Mouse (Mus musculus) urinary bladder, adult 2 months (tissue): ENCODE results near the gene Ttc8. TPM values are rescaled to one million over a fixed set of nuclear protein-coding genes. Genes with fewer than 3 reads are reported as not detected.

Source experiments
- DNase-seq: peaks from one replicate; pipeline ENCODE4 v3.0.0; 2022; ENCODE audit warnings: low spot score
- polyA plus RNA-seq: library from polyadenylated mRNA; depleted of rRNA; stranded (reverse); fragments of >200 nt; gene quantifications from 2 replicates; pipeline ENCODE4 v1.2.3, GENCODE M21; 2012

The Ttc8 gene
- polyA plus RNA-seq, 1 experiment = 35.1 TPM

DNA sequence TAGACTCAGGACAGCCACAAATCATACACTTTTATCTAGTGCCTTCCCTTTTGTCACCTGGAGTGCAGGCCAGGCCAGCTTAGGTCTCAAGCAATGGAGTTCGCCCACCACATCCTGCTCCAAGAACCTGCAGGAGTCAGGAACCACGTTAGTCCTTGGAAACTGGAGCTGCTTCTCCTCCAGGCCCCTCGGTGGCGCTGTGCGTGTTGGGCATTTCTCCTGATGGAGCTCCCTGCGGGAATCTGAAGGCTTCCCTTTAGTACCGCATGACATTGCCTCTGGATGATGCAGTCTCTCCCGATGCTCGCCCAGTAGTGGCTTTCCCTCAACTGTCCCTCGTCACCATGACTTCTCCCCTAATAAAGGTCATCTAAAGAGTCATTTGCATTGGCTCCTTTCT is 53.1 kb downstream of the Ttc8 start:
- DNase-seq = no peak

DNA sequence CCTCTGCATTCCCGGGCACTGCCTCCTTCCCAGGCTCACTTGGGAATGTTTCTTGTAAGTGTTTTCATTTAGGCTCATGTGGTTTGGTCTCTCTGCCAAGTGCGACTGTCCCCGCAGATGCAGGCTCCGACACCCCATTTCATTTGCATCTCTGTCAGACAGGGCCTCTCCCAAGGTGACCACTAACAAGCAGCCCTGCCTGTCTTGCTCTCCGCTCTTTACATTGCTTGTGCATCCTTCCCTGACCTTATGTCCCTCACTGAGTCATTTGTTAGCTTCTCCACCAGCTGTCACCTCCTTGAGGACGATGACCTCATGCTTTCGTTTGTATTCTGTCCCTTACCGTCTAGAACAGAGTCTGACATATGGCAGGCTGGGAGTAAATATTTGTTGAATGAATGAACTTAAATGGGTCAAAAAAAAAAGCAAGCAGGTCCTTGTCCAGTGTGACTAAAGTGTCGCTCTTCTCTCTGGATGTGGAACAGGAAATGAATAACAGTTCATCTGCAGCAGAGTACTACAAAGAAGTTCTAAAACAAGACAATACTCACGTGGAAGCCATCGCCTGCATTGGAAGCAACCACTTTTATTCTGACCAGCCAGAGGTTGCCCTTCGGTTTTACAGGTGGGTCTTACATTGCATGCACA is 53.9 kb downstream of the Ttc8 start:
- no peak for DNase-seq

DNA sequence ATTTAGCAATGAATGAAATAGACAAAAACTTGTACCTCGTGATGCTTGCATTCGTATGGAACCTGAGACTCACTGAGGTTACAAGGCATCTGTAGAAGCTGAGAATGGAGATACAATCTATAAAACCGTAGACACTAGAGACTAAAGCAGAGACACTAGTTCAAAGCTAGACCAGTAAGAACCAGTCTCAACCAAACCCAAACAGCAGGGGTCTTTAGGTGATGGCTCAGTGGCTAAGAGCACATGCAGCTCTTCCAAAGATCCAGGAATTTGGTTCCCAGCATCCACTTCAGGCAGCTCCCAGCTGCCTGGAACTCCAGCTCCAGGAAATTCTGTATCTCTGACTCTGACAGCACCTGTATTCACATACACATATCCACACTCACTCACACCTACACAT is 60.7 kb downstream of the Ttc8 start:
- no peak for DNase-seq

DNA sequence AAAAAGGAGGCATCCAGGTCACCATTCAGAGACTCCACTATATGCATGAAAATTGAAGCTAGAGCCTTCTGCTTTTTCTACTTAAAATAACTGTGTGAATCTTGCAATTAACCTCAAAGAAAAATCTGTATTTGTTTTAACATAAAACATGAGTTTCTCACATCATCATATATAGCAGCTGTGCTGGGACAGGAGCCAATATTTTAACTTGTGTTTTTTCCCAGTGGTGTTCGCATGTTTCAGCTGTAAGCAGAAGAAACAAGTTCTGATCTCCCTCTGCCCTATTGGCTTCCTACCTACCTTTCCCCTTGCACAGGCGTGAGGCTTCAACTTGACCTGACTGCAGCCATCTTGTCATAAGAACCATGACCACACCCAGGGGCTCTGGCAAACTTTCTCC is 64.4 kb downstream of the Ttc8 start:
- no peak for DNase-seq

DNA sequence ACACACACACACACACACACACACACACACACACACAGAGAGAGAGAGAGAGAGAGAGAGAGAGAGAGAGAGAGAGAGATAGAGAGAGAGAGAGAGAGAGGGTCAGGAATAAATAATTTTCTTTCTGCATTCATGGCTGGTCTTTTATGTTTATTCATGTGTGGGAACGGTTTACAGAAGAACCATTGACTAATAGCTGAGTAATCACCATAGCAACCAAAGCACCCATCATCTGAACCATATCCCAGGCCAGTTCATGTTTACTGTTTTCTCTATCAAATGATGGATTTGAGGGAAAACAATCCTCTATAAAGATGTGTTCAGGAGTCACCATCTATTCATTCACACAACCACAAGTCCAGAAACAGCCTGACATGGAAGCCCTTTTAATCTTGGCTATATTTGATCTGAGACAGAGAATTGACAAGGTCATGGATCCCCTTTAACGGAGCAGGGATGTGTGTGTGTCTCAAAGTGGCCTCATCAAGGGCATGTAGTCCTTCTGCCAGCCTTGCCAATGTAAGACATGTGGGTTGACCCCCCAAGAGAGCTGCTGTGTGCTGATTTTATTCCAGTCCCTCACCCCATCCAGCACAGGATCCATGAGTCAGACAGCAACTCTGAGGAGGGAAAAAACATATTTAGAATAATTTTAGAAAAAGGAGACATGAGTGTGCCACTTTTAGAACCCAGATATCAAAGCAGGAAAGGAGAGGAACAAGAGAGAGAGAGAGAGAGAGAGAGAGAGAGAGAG is 70.9 kb downstream of the Ttc8 start:
- no peak for DNase-seq

DNA sequence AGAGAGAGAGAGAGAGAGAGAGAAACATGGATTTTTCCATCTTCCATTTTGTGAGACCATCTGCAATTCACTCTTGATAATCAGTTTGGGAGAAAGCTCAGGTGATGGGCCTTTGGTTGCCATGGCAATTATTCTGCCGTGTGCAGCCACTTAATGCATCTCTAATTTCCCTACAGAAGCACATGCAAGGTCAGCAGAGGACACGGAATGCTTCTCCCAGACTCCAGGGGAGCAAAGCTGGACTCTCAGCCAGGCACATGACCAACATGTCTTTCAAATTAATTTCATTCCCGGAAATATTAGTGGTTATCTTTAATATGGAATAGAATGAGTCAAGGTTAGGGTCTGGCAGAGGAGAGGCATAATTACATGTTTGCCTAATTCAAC is 71.4 kb downstream of the Ttc8 start:
- DNase-seq = no peak

DNA sequence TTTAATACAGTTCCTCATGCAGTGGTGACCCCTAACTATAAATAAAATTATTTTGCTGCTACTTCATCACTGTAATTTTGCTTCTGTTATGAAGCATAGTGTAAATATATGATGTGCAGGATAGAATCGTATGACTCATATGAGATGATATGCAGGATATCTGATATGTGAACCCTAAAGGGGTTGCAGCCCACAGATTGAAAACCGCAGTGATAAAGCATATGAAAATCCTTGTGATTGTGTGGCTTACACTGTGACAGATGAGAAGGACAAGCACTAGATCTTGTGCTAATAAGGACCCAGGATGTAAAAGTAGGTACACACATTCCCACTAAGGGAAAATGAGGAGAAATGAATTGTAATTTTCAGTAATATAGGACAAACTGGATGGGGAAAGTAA is 73.4 kb downstream of the Ttc8 start:
- DNase-seq = no peak

DNA sequence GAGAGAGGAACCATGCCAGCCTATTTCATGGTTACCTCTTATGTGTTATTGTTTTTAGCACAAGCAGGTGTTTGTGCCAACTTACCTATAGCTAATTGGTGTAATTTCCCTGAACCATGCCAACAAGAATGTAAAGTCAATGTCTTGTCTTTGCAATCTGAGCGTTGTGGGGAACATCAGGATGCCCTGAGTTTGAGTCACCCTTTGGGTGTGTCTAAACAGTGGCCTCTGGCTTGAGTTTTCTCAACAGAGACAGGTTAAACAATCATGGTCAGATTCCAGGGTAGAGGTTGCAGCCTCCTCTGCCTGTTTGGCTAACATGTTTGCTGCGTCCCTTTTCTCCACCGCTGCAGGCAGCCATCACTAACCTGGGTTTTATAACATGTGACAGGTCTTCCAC is 74.0 kb downstream of the Ttc8 start:
- no peak for DNase-seq

DNA sequence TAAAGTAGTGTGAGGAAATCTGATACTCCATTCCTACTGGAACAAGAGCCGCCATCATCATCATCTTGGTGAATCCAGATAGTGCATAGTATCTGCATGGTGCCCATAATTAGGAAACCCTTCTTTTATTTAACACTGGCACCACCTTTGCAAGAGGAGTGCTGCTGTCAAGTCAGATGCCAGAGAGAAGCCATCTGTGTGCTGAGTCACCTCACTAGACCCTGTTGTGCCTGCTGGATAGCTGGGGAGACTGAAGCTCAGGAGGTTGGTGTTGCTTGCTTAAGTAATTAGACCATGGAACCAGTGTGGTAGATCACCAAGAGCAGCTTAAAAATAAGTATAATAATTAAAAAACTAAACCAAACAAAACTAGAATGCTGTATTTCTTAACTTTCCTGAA is 75.5 kb downstream of the Ttc8 start:
- DNase-seq = no peak

DNA sequence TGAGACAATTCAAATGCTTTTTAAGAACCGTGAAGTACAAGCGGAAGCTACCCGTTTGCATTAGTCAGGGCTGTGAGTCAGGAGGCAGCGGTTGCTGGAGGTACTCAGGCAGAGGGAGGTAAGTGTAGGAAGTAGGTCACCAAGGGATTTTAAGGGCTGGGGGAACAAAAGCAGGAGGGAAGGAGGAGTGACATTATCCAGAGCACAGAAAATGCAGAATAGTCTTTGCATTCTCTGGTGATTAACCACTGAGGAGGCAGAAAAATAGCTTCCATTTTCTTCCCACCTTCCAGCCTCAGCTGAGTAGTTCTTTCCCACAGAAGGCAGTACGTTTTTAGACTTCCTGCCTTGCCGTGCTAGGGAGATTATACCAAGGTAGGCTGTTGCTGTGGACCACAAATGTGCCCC is 76.2 kb downstream of the Ttc8 start:
- DNase-seq = no peak

DNA sequence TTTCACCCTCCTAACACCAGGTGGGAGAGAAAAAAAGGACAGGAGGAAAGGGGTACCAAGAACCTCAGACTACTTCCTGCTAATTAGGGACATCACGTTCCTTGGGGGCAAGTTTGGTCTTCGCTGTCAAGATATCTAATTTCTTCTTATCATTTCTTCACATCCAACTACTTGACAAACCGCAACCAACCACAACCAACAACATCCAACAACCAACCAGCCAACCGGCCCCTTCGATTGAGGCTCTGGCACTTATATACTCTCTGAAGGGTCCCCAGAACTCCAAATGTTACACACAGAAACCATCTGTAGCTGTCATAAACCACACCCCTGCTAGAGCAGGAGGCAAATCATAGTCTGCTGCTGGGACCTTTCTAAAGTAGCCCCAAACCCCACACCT is 76.7 kb downstream of the Ttc8 start:
- DNase-seq = no peak

DNA sequence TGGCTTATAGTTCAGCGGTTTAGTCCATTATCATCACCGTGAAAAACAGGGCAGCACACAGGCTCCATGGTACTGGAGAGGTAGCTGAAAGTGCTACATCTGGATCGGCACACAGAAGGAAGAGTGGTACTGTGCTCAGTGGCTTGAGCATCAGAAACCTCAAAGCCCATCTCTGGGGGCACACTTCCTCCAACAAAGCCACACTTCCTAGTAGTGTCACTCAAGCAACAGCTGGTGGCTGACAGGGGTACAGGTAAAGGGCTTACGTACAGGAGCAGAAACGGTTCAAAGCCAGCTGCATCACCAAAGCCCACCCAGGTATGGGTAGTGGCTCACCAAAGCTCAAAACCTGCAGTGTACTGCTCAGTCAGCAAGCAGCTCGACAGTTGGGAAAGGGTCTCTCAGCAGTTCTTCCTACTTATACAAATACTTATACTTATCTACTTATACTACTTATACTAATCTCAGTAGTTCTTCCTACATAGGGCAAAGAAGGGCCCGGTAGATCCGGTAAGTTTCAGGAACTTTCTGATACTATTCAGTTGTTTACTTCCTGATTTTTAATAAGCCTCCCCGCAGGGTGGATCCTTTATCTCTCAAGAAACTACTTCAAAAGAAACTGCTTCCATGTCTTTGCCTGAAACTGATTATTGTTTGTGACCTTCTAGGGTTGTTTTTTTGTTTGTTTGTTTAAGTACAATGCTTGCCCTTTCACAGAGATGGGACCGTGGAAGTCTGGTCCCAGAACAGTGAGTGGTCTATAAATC is 78.5 kb downstream of the Ttc8 start:
- no peak for DNase-seq

DNA sequence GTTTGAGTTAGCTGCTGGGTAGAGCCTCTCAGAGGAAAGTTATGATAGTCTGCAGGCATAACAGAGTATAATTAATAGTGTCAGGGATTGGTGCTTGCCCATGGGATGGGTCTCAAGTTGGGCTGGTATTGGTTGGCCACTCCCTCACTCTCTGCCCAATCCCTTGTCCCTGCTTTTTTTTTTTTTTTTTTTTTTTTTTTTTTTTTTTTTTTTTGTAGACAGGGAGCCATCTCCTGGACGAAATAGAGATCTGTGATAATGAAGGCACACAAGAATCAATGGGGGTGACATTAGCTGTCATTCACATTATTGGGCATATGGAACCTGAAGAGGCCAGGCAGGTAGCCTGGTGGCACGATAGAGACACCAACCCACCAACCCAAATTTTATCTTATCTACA is 79.9 kb downstream of the Ttc8 start:
- no peak for DNase-seq

DNA sequence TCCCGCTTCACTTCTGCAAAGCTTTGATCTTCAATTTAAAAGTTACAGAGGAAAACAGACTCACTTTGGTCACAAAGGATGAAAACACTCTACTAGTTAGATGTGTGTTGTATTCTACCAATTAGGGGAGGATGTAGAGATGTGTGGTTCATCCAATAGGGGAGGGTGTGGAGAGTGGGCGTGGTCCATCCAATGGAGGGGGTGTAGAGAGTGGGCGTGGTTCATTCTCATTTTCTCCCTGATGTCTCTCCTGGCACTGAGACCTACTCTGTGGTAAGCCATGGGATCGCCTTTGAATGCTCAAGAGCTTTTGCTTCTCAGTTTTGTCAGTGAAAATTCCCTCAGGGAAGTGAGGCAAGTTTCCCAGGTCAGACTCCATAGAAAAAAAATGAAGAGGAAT is 82.7 kb downstream of the Ttc8 start:
- no peak for DNase-seq

DNA sequence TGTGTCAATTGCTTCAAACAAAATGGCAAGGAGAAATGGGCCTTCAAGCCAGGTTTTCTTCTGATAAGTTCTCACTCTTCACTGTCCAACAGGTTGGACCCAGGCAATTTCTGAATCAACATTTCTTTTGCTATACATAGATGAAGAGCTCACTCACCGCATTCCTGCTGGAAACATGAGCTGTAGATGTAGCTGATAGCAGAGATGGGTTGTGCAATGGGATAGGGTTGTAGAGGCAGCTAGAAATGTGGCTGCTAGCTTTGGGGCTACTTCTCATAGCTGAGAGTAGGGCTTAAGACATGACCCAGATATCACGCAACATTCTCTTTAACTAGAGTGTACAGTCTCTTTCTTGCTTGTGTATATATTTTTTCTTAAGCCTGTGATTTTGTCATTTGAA is 84.4 kb downstream of the Ttc8 start:
- no peak for DNase-seq

DNA sequence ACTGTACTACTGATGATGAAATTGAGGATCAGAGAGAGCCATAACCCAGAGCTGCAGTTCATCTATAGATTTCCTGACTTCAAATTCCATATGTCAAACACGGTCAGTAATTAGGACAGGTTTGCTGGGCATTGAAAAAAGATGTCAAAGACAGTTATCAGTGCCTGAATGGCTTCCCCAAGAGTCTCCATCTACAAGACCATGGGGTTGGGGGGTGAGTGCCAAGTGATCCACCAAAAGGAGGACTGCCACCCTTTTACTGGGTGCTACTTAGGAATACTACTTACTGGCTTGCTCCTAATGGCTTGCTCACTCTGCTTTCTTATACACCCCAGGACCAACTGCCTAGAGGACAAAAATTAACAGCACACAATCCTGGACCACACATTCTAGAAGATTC is 88.4 kb downstream of the Ttc8 start:
- DNase-seq = no peak

DNA sequence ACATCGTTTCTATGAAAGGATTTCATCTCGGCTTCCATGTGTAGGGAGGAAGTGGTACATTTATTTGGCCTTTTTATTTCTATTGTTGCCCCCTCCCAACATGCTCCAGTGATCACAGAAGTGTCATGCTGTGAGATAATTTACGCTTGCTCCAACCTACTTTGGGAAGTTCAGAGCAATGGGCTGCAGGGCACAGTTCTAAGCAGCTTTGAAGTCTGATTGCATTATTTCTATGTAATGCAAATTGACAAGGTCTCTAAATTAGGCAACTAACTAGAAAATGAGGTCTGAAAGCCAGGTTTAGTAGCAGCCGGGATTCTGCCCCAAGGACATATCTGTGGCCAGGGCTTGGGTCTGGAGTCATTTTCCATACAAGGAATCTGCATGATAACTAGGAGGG is 89.1 kb downstream of the Ttc8 start:
- no peak for DNase-seq

DNA sequence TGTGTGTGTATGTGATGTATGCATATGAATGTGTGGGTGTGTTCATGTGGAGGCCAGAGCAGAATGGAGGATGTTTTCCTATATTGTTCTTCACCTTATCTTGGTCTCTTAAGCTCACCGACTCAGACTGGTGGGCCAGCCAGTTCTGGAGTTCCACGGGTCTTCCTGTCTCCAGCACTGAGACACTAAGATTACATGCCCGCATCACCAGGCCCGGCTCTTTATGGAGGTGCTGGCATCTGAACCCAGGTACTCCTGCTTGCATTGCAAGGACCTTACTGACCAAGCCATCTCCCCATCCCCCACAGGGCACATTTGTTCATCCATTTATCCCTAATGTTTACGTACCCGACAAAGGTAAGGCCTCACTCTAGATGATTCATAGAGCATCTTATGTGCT is 89.7 kb downstream of the Ttc8 start:
- DNase-seq = no peak

DNA sequence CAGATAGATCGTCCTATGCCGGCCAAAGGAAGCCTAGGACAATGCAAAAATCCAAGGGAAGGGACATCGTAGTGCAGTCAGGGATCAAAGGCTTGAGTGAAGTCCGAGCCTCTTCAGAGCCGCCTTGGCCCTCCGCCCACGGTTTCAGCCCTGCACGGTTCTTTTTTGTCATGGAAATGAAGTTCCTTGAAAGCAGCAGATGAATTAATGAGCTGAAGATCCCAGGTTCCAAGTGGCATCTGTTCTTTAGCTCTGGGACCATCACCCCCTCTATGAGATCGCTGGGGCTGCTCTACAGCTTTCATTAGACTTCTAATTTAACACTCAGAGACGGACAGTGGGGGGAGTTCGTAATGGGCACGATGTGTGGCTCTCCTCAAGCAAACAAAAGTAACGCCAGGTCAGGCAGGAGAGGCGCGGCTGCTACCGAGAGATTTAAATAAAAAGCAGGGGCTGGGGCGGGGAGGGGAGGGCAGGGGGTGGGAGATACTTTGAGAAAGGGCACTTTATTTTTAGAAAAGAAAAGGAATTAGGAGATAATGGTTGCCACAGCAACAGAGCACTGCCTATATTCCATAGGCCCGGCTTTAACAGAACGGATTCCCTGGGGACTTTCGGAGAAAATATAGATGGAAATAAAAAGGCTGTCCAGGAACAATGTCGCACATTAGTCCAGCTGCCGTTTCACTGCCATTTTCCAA is 90.9 kb downstream of the Ttc8 start:
- no peak for DNase-seq

DNA sequence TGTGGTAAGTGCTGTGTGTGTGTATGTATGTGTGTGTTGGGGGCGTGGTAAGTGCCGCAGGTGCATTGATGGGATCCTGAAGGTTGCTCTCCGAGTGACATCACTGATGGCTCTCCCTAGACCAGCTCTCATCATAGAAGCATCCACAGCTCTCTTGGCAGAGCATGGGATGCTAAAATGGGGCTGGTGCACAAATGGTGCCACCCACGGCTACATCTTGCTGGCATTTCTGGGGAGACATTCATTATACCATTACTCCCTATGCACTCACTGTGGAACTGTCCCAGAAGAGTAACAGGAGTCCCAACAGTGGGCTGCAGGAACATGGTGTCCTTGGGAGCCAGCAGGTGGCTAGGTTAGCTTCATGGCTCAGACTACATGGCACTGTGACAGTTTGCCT is 95.5 kb downstream of the Ttc8 start:
- no peak for DNase-seq

DNA sequence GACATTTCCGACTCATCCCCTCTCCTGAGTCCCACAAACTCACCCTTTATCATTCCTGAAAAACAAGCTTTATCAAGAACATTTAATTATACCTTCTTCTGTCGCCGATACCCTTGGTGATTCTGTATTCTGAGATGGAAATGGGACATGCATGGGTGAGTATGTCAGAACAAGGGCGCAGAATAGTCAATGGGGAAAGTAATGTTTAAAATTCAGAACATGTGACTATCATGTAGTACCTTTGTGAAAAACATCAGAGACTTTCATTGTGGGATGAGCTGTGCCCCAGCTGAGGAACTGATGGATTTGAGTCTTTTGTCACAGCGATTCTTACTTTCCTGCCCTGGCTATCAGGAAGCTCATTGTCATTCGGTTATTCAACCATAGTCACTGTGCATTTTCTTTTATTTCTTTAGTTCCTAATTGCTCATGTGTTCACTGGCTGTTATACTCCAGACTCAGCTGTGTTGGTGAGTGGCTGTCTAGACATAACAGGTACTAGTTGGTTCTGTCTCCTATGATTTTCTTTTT is 104.1 kb downstream of the Ttc8 start:
- no peak for DNase-seq

DNA sequence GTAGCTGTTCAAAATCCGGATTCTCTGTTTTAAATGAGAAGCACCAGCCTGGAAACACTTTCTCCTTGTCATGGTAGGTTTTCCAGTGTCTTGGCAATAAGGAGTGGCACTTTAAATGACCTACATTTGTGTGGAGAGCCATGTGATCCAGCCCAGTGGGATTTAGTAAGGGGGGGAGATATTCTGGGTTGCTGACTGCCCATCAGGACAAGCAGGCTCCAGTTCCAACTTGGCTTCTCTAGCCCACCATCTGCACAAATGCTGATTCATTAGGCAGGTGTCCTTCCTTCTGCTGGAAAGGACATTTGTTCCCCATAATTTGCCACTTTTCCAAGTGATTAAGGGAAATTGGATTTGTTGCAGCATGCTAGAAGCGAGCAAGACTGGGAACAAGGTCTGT is 105.9 kb downstream of the Ttc8 start:
- no peak for DNase-seq
